Mouse (Mus musculus): ENCODE results near the gene Gigyf1. TPM values are rescaled to one million over a fixed set of nuclear protein-coding genes. Genes with fewer than 3 reads are reported as not detected.
A peak's percentile ranks its signal among the peaks of the same experiment; 100 is the strongest.

Gigyf1 gene
- polyA plus RNA-seq, 1 experiment from 2014 or later, result 23.5 TPM

DNA sequence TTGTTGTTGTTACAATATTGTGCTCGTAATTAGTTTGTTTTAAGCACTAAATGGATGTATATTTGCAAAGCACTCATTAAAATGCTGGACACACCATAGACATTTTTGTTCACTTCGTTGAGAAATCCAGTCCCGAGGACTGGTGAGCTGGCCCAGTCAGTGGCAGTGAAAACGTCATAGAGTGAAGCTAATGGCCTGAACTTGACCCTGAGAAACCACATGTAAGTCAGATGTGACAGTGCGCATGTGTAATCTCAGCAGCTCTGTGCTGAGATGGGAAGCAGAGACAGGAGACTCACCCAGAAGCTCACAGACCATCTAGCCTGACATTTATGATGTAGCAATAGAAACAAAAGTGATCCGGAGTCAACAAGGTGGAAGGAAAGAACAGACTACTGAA, 26.6 kb downstream of the Gigyf1 start:
- H3K27me3 ChIP-seq (replicated peaks), result no peaks in the 10 kb centered on the region
- H3K4me1 ChIP-seq, result no peaks in the 10 kb centered on the region
- no peaks in the 10 kb centered on the region for H3K36me3 ChIP-seq (replicated peaks)
- no peak overlapping the region for H3K4me3 ChIP-seq
- H3K9me3 ChIP-seq, result no peaks in the 10 kb centered on the region
- no peak overlapping the region for H3K27ac ChIP-seq
- no peak overlapping the region for H3K9ac ChIP-seq
- no peak for ATAC-seq (replicated peaks)
- WGBS, result 73% methylated on average over 6 of the region's 6 CpGs
- no peak overlapping the region for H3K4me2 ChIP-seq

DNA sequence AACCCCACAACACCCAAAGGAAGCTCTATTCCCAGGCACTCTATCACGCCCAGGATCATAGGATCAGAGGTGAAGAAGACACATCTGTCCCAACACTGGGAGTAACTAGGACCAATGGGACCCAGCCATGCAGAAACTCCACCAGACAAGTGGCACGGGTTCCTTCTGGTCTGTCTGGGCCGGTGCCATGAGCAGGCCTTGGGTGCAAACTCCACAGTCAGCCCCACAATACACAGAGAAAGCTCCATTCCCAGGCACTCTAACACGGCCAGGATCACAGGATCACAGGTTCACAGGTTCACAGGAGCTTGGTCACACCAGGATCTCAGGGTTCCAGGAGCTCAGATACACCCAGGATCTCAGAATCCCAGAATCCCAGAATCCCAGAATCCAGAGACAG, 27.2 kb downstream of the Gigyf1 start:
- ATAC-seq (replicated peaks), result no peak
- Histone ChIP-seq H3K4me1 (no peaks in the 10 kb centered on the region), H3K4me2 (no peak overlapping the region), H3K27ac (no peak overlapping the region), H3K9ac (no peak overlapping the region), H3K9me3 (no peaks in the 10 kb centered on the region), H3K27me3 (replicated peaks) (no peaks in the 10 kb centered on the region), H3K36me3 (replicated peaks) (no peaks in the 10 kb centered on the region), H3K4me3 (no peak overlapping the region)
- WGBS, result 76% methylated on average over 4 of the region's 4 CpGs

DNA sequence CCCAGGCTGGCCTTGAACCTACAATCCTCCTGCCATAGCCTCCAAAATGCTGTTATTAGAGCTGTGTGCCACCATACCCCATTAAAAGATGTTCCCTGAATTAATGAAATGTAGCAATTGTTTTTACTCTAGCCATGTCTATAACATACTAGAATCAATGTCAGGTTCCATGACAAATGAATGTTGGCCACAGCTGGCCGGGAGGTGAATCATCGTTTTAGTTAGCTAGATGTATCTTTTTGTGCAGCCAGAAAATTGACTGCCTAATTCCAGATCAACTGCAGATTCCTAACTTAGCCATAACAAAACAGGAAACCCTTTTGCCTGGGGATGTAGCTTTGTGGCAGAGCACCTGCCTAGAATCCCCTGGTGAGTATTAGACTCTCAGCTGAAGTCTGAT, 31.5 kb downstream of the Gigyf1 start:
- Histone ChIP-seq H3K27ac (no peak overlapping the region), H3K27me3 (replicated peaks) (no peaks in the 10 kb centered on the region), H3K4me2 (no peak overlapping the region), H3K4me3 (no peak overlapping the region), H3K36me3 (replicated peaks) (no peaks in the 10 kb centered on the region), H3K4me1 (peaks cover 14% of the 10 kb centered on the region), H3K9me3 (no peaks in the 10 kb centered on the region), H3K9ac (no peak overlapping the region)
- ATAC-seq (replicated peaks), result no peak
- WGBS, result 87% methylated on average over 2 of the region's 2 CpGs

DNA sequence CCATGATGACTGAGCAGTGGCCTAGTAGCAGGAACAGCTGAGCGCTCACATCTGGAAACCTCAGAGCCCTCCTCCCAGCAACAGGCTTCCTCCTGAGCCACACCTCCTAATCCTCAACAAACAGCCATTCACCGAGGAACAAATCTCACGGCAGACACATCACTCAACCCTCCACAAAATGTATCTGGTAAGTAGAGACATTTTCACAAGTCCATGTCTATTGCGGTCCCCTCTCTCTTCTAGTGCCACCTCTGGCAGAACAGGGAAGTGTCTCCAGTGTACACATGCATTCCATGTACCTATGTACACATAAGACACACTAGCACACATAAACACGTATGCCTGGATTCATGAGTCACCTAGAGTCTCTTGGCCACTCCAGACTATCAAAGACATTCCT, 32.8 kb downstream of the Gigyf1 start:
- H3K4me2 ChIP-seq, result no peak overlapping the region
- peaks cover 21% of the 10 kb centered on the region for H3K4me1 ChIP-seq
- H3K27me3 ChIP-seq (replicated peaks), result no peaks in the 10 kb centered on the region
- H3K9ac ChIP-seq, result no peak overlapping the region
- H3K4me3 ChIP-seq, result no peak overlapping the region
- H3K36me3 ChIP-seq (replicated peaks), result no peaks in the 10 kb centered on the region
- H3K9me3 ChIP-seq, result no peaks in the 10 kb centered on the region
- no peak overlapping the region for H3K27ac ChIP-seq
- 61% methylated on average over 5 of the region's 5 CpGs for WGBS
- ATAC-seq (replicated peaks), result no peak

DNA sequence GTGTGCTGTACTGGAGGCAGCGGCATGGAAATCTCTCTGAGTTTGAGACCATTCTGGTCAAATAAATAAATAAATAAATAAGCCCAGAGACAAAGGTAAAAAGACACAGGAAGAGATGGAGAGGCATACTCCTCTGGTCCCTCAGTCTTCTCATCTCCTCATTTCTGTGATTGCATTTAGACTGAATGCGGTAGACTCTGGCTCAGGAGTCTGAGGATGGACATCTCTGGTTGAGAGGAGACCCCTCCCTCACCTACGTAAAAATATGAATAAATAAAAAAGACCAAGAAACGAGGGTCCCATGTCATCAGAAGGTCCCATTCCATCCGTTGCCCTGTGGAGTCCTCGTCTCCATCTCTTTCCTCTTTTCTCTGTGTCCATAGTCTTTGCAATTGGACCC, 34.7 kb downstream of the Gigyf1 start:
- H3K36me3 ChIP-seq (replicated peaks), result no peaks in the 10 kb centered on the region
- WGBS, result 18% methylated on average over 6 of the region's 6 CpGs
- peak overlapping the region; percentile 81 for H3K4me3 ChIP-seq
- no peaks in the 10 kb centered on the region for H3K27me3 ChIP-seq (replicated peaks)
- peak overlapping the region; percentile 82 for H3K27ac ChIP-seq
- ATAC-seq (replicated peaks), result peak; percentile 62; the same call in 1 of the 2 replicates
- peak overlapping the region; percentile 82 for H3K4me2 ChIP-seq
- peak overlapping the region; percentile 84 for H3K9ac ChIP-seq
- H3K9me3 ChIP-seq, result no peaks in the 10 kb centered on the region
- H3K4me1 ChIP-seq, result peaks cover 21% of the 10 kb centered on the region

DNA sequence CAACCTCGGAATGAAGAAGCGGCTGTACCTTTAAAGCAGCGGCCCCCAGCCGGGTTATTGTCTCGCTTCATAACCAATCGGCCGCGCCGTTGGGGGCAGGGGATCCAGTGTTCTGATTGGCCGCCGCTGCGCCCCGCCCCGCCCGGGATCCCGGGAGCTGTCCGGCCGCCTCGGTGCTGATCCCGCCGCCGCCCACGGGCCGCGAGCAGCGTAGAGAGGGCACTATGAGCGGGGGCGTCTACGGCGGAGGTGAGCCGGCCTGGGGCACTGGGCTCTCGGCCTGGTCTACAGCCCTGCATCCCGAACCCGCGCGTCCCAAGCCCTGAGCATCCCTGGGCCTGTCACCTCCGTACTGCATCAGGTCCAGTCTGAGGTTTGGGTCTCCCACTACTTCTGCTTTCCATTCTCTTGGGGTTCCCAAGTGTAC, 35.1 kb downstream of the Gigyf1 start, which contains the start of gene Actl6b:
Gene Actl6b, plus strand, starts transcription at position 107 of the 427 bp plus-strand sequence.
- H3K9ac ChIP-seq, result peak within 1 kb of the TSS; percentile 84
- H3K4me1 ChIP-seq, result peaks cover 21% of the 10 kb centered on the region
- under 1% methylated on average over 37 of the region's 37 CpGs for WGBS
- peak within 1 kb of the TSS; percentile 81 for H3K4me3 ChIP-seq
- no peaks in the 10 kb centered on the region for H3K36me3 ChIP-seq (replicated peaks)
- no peaks in the 10 kb centered on the region for H3K9me3 ChIP-seq
- H3K27ac ChIP-seq, result peak within 1 kb of the TSS; percentile 82
- ATAC-seq (replicated peaks), result peak; percentile 96
- H3K4me2 ChIP-seq, result peak within 1 kb of the TSS; percentile 82
- no peaks in the 10 kb centered on the region for H3K27me3 ChIP-seq (replicated peaks)

DNA sequence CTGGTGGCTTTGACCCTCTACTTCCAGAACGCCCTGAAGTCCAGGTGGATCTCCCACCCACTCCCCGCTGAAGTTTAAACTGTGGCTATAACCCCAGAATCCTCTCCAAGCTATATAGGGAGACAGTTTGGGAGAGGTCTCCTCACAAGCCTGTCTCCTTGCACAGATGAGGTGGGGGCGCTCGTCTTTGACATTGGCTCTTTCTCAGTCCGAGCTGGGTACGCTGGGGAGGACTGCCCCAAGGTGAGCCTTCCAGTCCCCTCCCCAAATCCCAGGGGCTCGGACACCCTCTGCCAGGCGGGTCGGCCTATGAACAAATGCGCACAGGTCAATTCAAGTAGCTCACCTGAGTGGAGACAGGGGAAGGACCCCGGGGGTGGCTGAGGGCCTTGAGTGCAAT, 35.5 kb downstream of the Gigyf1 start:
- peak overlapping the region; percentile 84 for H3K9ac ChIP-seq
- peak overlapping the region; percentile 81 for H3K4me3 ChIP-seq
- H3K27me3 ChIP-seq (replicated peaks), result no peaks in the 10 kb centered on the region
- 53% methylated on average over 11 of the region's 11 CpGs for WGBS
- no peaks in the 10 kb centered on the region for H3K9me3 ChIP-seq
- H3K4me1 ChIP-seq, result peaks cover 21% of the 10 kb centered on the region
- H3K4me2 ChIP-seq, result peak overlapping the region; percentile 82
- peak overlapping the region; percentile 82 for H3K27ac ChIP-seq
- H3K36me3 ChIP-seq (replicated peaks), result no peaks in the 10 kb centered on the region
- ATAC-seq (replicated peaks), result peak; percentile 44

DNA sequence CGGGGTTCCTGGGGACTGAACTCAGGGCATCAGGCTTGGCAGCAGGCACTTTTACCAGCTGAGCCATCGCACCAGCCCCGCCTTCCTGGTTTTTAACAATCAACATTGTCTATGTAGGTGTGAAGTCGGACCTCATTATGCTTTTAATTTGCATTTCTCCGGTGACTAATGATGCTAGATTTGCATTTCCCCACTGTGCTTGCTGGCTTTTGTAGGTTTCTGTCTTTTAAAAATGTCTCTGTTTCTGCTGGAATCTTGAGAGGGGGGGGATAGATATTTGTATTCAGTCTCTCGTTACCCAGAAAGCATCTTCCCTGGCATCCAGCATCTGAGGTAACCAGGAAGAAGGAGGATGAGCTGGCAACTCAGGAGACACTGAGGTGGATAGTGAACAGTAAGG, 43.2 kb downstream of the Gigyf1 start:
- no peaks in the 10 kb centered on the region for H3K9me3 ChIP-seq
- ATAC-seq (replicated peaks), result no peak
- H3K4me1 ChIP-seq, result no peaks in the 10 kb centered on the region
- H3K27ac ChIP-seq, result no peak overlapping the region
- WGBS, result 67% methylated on average over 6 of the region's 6 CpGs
- no peak overlapping the region for H3K9ac ChIP-seq
- H3K4me3 ChIP-seq, result no peak overlapping the region
- no peak overlapping the region for H3K4me2 ChIP-seq
- no peaks in the 10 kb centered on the region for H3K27me3 ChIP-seq (replicated peaks)
- peaks cover 8% of the 10 kb centered on the region for H3K36me3 ChIP-seq (replicated peaks)

DNA sequence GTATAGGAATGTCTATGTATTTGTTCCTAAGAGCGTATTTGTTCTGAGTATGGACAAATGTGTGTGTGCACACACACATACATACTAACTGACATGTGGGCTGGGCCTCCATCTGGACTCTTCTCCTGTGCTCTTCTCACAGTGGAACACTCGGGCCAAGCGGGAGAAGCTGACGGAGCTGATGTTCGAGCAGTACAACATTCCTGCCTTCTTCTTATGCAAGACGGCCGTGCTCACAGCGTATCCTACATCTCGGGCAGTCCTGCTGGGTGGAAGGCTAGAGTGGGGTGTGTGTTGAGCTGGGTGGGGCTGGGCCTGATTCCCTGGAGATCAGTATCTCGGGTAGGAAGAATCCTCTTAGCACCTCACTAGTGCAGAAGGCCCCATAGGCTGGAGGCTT, 44.6 kb downstream of the Gigyf1 start:
- no peaks in the 10 kb centered on the region for H3K27me3 ChIP-seq (replicated peaks)
- WGBS, result 77% methylated on average over 10 of the region's 10 CpGs
- no peaks in the 10 kb centered on the region for H3K9me3 ChIP-seq
- no peak overlapping the region for H3K4me2 ChIP-seq
- H3K9ac ChIP-seq, result no peak overlapping the region
- peaks cover 15% of the 10 kb centered on the region for H3K36me3 ChIP-seq (replicated peaks)
- ATAC-seq (replicated peaks), result no peak
- no peak overlapping the region for H3K4me3 ChIP-seq
- H3K27ac ChIP-seq, result no peak overlapping the region
- no peaks in the 10 kb centered on the region for H3K4me1 ChIP-seq

DNA sequence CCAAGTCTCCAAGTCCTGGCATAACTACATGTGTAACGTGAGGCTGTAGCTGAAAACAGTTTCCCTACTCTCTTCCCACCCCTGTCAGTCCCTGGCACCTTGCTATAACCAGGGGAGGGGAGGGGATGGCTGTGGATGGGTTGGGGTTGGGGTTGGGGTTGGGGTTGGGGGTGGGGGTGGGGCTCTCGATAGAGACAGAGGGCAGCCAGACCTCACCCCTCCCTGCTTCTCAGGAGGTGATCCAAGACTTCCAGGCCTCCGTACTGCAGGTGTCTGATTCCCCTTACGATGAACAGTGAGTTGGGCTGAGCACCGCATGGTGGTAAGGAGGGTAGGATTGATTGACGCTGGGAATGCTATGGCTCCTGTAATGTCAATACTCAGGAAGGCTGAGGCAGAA, 47.4 kb downstream of the Gigyf1 start:
- H3K9ac ChIP-seq, result no peak overlapping the region

DNA sequence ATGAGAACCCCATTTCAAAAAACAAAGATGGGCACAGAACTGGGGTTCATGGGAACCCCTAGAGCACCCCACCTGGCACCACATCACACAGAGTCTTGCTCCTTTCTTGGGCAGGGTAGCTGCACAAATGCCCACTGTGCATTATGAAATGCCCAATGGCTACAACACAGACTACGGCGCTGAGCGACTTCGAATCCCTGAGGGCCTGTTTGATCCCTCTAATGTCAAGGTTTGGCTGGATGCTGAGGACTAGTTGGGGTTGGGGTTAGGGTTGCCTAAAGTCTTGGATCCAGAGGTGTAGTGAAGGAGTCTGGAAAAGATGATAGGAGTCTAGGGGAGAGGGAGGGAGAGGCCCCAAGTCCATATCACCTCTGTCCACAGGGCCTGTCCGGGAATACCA, 48.1 kb downstream of the Gigyf1 start:
- H3K27ac ChIP-seq, result no peak overlapping the region
- H3K36me3 ChIP-seq (replicated peaks), result peaks cover 12% of the 10 kb centered on the region
- WGBS, result 94% methylated on average over 5 of the region's 5 CpGs
- no peak overlapping the region for H3K9ac ChIP-seq
- H3K4me3 ChIP-seq, result no peak overlapping the region
- no peak overlapping the region for H3K4me2 ChIP-seq
- H3K9me3 ChIP-seq, result no peaks in the 10 kb centered on the region
- no peaks in the 10 kb centered on the region for H3K27me3 ChIP-seq (replicated peaks)
- ATAC-seq (replicated peaks), result no peak
- H3K4me1 ChIP-seq, result no peaks in the 10 kb centered on the region

More for the DNA sequence above, 47.4 kb downstream of the Gigyf1 start:
- H3K4me2 ChIP-seq, result no peak overlapping the region
- no peak overlapping the region for H3K27ac ChIP-seq
- H3K4me3 ChIP-seq, result no peak overlapping the region
- peaks cover 12% of the 10 kb centered on the region for H3K36me3 ChIP-seq (replicated peaks)
- no peaks in the 10 kb centered on the region for H3K4me1 ChIP-seq
- no peak for ATAC-seq (replicated peaks)
- no peaks in the 10 kb centered on the region for H3K27me3 ChIP-seq (replicated peaks)
- H3K9me3 ChIP-seq, result no peaks in the 10 kb centered on the region
- WGBS, result 66% methylated on average over 6 of the region's 6 CpGs

DNA sequence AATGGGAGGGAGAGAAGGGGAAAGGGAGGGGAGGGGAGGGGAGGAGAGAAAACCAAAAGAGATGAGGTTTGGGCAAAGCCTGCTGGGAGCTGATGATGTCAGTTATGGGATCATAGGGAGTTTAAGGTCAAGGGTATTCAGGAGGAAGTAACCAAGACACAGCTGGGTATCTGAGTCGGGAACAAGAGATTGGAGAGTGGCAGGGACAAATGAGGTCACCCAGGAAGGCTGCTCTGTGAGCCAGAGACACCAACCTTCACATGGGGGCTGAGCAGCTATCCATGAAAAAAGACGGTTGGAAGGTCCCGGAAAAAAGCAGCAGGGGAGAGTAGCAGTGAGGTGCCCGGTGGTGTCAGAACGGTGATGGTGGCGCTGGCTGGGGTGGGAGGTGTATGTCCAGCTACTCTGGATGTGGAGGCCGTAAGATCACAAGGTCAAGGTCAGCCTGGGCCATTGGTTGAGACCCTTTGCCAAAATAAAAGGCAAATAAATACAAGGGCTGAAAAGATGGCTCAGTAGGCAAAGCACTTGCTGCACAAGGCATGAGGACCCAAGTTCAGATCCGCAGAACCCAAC, 50.0 kb downstream of the Gigyf1 start:
- H3K27me3 ChIP-seq (replicated peaks), result no peaks in the 10 kb centered on the region
- H3K9me3 ChIP-seq, result no peaks in the 10 kb centered on the region
- H3K27ac ChIP-seq, result no peak overlapping the region
- H3K4me1 ChIP-seq, result no peaks in the 10 kb centered on the region
- WGBS, result 85% methylated on average over 8 of the region's 8 CpGs
- H3K36me3 ChIP-seq (replicated peaks), result peaks cover 12% of the 10 kb centered on the region
- H3K4me2 ChIP-seq, result no peak overlapping the region
- H3K4me3 ChIP-seq, result no peak overlapping the region
- no peak for ATAC-seq (replicated peaks)
- H3K9ac ChIP-seq, result no peak overlapping the region

DNA sequence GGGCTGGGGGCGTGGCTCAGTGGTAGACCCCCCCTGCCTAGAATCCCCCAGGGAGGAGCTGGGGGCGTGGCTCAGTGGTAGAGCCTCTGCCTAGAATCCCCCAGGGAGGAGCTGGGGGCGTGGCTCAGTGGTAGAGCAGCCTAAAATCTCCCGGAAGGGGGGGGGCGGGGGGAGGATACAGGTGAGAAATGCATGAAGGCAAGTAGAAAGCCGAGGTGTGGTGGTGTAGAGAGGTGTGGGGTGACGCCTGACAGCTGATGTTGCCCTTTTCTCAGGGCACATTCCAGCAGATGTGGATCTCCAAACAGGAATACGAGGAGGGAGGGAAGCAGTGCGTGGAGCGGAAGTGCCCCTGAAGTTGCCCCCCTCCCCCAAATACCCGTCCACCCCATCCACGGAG, 50.7 kb downstream of the Gigyf1 start:
- Histone ChIP-seq H3K9ac (no peak overlapping the region), H3K4me3 (no peak overlapping the region), H3K36me3 (replicated peaks) (peaks cover 12% of the 10 kb centered on the region), H3K4me2 (no peak overlapping the region), H3K27ac (no peak overlapping the region), H3K4me1 (no peaks in the 10 kb centered on the region), H3K27me3 (replicated peaks) (no peaks in the 10 kb centered on the region), H3K9me3 (no peaks in the 10 kb centered on the region)
- ATAC-seq (replicated peaks), result no peak
- WGBS, result 72% methylated on average over 12 of the region's 12 CpGs

All from midbrain, embryonic 15.5 days (tissue).